Mouse (Mus musculus) left cerebral cortex, postnatal 4 days (tissue): ENCODE measurements around the gene Inpp5f. TPM values are rescaled to one million over a fixed set of nuclear protein-coding genes. Genes with fewer than 3 reads are reported as not detected.
"Not testable (repeated sequence)": the region's sequence is repeated elsewhere in the genome, so short reads cannot be mapped to it uniquely, and the experiment has no call there.

Experiments used
- DNase-seq: peaks from one replicate; pipeline ENCODE4 v3.0.0-alpha.2; 2022
- intact Hi-C: fragments of 180-260 bp; cut with DNase I; formaldehyde crosslinking; loops from one replicate; pipeline ENCODE4 v1.15.1; 2025
- total RNA-seq, 2 experiments: library from RNA; stranded (reverse); gene quantifications; 2 replicates each; pipeline ENCODE4 v1.2.3; 2021

The Inpp5f gene
- total RNA-seq, 2 experiments from 2014 or later: 275 to 323 TPM

- DNase-seq: no peak
- intact Hi-C loops: no loop called here
Measured at GRCm38 (mm10) chr7:128642386-128642785, 31.3 kb downstream of the Inpp5f start.

- intact Hi-C loops: no loop called here
Measured at GRCm38 (mm10) chr7:128656970-128657369, 45.8 kb downstream of the Inpp5f start.

GRCm38 (mm10) chr7:128663906-128664305, 52.8 kb downstream of the Inpp5f start:
- DNase-seq: no peak
- intact Hi-C loops: no loop called here

More at GRCm38 (mm10) chr7:128656970-128657369, 45.8 kb downstream of the Inpp5f start:
- DNase-seq: no peak

GRCm38 (mm10) chr7:128664861-128665377, 53.8 kb downstream of the Inpp5f start:
- intact Hi-C loops: no loop called here
- DNase-seq: no peak

- no peak for DNase-seq
- intact Hi-C loops: no loop called here
Measured at GRCm38 (mm10) chr7:128667788-128668187, 56.7 kb downstream of the Inpp5f start.

GRCm38 (mm10) chr7:128668831-128669230, 57.7 kb downstream of the Inpp5f start:
- no peak for DNase-seq
- intact Hi-C loops: no loop called here

- intact Hi-C loops: loop anchor here (5.0 kb wide), 1 partner anchor 50 kb away; no protein-coding TSS in a partner anchor
- DNase-seq: peak; percentile 37
Measured at GRCm38 (mm10) chr7:128671952-128672351, 60.8 kb downstream of the Inpp5f start.

GRCm38 (mm10) chr7:128672408-128673010, 61.4 kb downstream of the Inpp5f start:
- intact Hi-C loops: loop anchor here (5.0 kb wide), 1 partner anchor 50 kb away; no protein-coding TSS in a partner anchor
- DNase-seq: peak; percentile 49

GRCm38 (mm10) chr7:128678546-128678945, 67.4 kb downstream of the Inpp5f start:
- intact Hi-C loops: no loop called here
- no peak for DNase-seq

- DNase-seq: peak; percentile 91
Measured at GRCm38 (mm10) chr7:128687821-128688564, 76.9 kb downstream of the Inpp5f start.

GRCm38 (mm10) chr7:128689347-128689746, 78.2 kb downstream of the Inpp5f start:
- DNase-seq: peak; percentile 16
- intact Hi-C loops: no loop called here

More at GRCm38 (mm10) chr7:128687821-128688564, 76.9 kb downstream of the Inpp5f start:
- intact Hi-C loops: no loop called here

GRCm38 (mm10) chr7:128690070-128690469, 78.9 kb downstream of the Inpp5f start:
- intact Hi-C loops: loop anchor here (1.0 to 5.0 kb wide), 3 partner anchors 216 to 443 kb away; partner anchors contain the start of gene Tgfb1i1
- DNase-seq: peak; percentile 91

GRCm38 (mm10) chr7:128690796-128691195, 79.7 kb downstream of the Inpp5f start:
- DNase-seq: peak; percentile 42
- intact Hi-C loops: loop anchor here (1.0 to 5.0 kb wide), 3 partner anchors 216 to 443 kb away; partner anchors contain the start of gene Tgfb1i1

- DNase-seq: no peak
- intact Hi-C loops: loop anchor here (5.0 kb wide), 2 partner anchors 385 to 445 kb away; partner anchors contain the start of gene Tgfb1i1
Measured at GRCm38 (mm10) chr7:128692163-128692562, 81.0 kb downstream of the Inpp5f start.

- DNase-seq: no peak
- intact Hi-C loops: loop anchor here (5.0 kb wide), 2 partner anchors 388 to 448 kb away; partner anchors contain the start of gene Tgfb1i1
Measured at GRCm38 (mm10) chr7:128694848-128695247, 83.7 kb downstream of the Inpp5f start.

GRCm38 (mm10) chr7:128699959-128700358, 88.8 kb downstream of the Inpp5f start:
- intact Hi-C loops, DNase-seq: not testable (repeated sequence)

GRCm38 (mm10) chr7:128705735-128706134, 94.6 kb downstream of the Inpp5f start:
- intact Hi-C loops: no loop called here
- peak; percentile 67 for DNase-seq

GRCm38 (mm10) chr7:128717991-128718390, 106.9 kb downstream of the Inpp5f start:
- intact Hi-C loops: no loop called here

GRCm38 (mm10) chr7:128724761-128725160, 113.6 kb downstream of the Inpp5f start:
- peak; percentile 65 for DNase-seq
- intact Hi-C loops: no loop called here

More at GRCm38 (mm10) chr7:128717991-128718390, 106.9 kb downstream of the Inpp5f start:
- DNase-seq: no peak

- no peak for DNase-seq
- intact Hi-C loops: no loop called here
Measured at GRCm38 (mm10) chr7:128725189-128725588, 114.1 kb downstream of the Inpp5f start.

GRCm38 (mm10) chr7:128726999-128727398, 115.9 kb downstream of the Inpp5f start:
- intact Hi-C loops: no loop called here
- DNase-seq: no peak
